Mouse (Mus musculus) thymus, adult 18-20 months (tissue): ENCODE measurements around the gene 6330409D20Rik.

Experiments
- DNase-seq, 2 experiments: peaks; one replicate each; pipeline ENCODE4 v3.0.0; 2022; ENCODE audit warnings: mixed read lengths in 2 of 2

Gene 6330409D20Rik

GRCm38 (mm10) chr2:32756674-32757055 is 15.8 kb upstream of the 6330409D20Rik start:
- DNase-seq: no peak

- no peak for DNase-seq
Measured at GRCm38 (mm10) chr2:32752181-32752580, 11.4 kb upstream of the 6330409D20Rik start.

GRCm38 (mm10) chr2:32751665-32752033 is 10.8 kb upstream of the 6330409D20Rik start:
- no peak for DNase-seq

GRCm38 (mm10) chr2:32750887-32751664 is 10.3 kb upstream of the 6330409D20Rik start:
- no peak for DNase-seq

- DNase-seq: no peak
Measured at GRCm38 (mm10) chr2:32750199-32750598, 9.4 kb upstream of the 6330409D20Rik start.

- DNase-seq: no peak
Measured at GRCm38 (mm10) chr2:32749082-32749481, 8.3 kb upstream of the 6330409D20Rik start.

GRCm38 (mm10) chr2:32744272-32744982 is 3.6 kb upstream of the 6330409D20Rik start:
- DNase-seq: no peak

GRCm38 (mm10) chr2:32742173-32742531 is 1.3 kb upstream of the 6330409D20Rik start:
- DNase-seq: no peak

- DNase-seq: no peak
Measured at GRCm38 (mm10) chr2:32741273-32742172, 707 bp upstream of the 6330409D20Rik start.

- no peak for DNase-seq
Measured at GRCm38 (mm10) chr2:32739311-32739710, 1.5 kb downstream of the 6330409D20Rik start.

GRCm38 (mm10) chr2:32737008-32737407 is 3.8 kb downstream of the 6330409D20Rik start:
- DNase-seq: no peak

- no peak for DNase-seq
Measured at GRCm38 (mm10) chr2:32736306-32736829, 4.4 kb downstream of the 6330409D20Rik start.

GRCm38 (mm10) chr2:32734933-32735332 is 5.9 kb downstream of the 6330409D20Rik start:
- DNase-seq: no peak

- no peak for DNase-seq
Measured at GRCm38 (mm10) chr2:32734480-32734879, 6.3 kb downstream of the 6330409D20Rik start.

- no peak for DNase-seq
Measured at GRCm38 (mm10) chr2:32732695-32733094, 8.1 kb downstream of the 6330409D20Rik start.

GRCm38 (mm10) chr2:32731911-32732310 is 8.9 kb downstream of the 6330409D20Rik start:
- DNase-seq: no peak

- DNase-seq: no peak
Measured at GRCm38 (mm10) chr2:32730854-32731253, 10.0 kb downstream of the 6330409D20Rik start.

GRCm38 (mm10) chr2:32729547-32729946 is 11.3 kb downstream of the 6330409D20Rik start:
- DNase-seq: no peak

- DNase-seq: no peak
Measured at GRCm38 (mm10) chr2:32728463-32728862, 12.4 kb downstream of the 6330409D20Rik start.

GRCm38 (mm10) chr2:32727435-32727834 is 13.4 kb downstream of the 6330409D20Rik start:
- peak; percentile 69 to 79 for DNase-seq

GRCm38 (mm10) chr2:32724832-32725790 is 15.7 kb downstream of the 6330409D20Rik start:
- peak in 1 of 2 experiments; percentile 60 for DNase-seq

- no peak for DNase-seq
Measured at GRCm38 (mm10) chr2:32724149-32724548, 16.7 kb downstream of the 6330409D20Rik start.
